In genomic region chr9:50856341-50857081, GRCm38 (mm10) we compare ENCODE assay signal across 8 mouse cellular contexts. TPM values are rescaled to one million over a fixed set of nuclear protein-coding genes. Genes with fewer than 3 reads are reported as not detected.
DNase-seq lines count a peak whose midpoint lies in the region; ATAC-seq and TF ChIP-seq lines count a peak whose summit lies in the region.

No protein-coding gene starts in this region.

- peak; percentile 87 for DNase-seq in c-Kit-positive CD71-positive TER-119-positive erythroid progenitor cells, embryonic 14.5 days (ENCODE audit: low spot score)
- DNase-seq in heart, postnatal 0 days (ENCODE audit: low spot score) = peak; percentile 70
- peak; percentile 97 for DNase-seq in kidney, postnatal 4 days
- DNase-seq in stomach, postnatal 0 days (ENCODE audit: low spot score) = peak; percentile 94

- peaks cover 25% of the 10 kb centered on the region for H3K36me3 ChIP-seq in E14TG2a.4 (ENCODE audit: insufficient read depth, low read length)
- H3K36me3 ChIP-seq in forebrain, embryonic 12.5 days (replicated peaks) = peaks cover 25% of the 10 kb centered on the region
- H3K36me3 ChIP-seq in heart, postnatal 0 days (replicated peaks; ENCODE audit: control insufficient read depth, insufficient read depth, low read length) = peaks cover 23% of the 10 kb centered on the region
- H3K36me3 ChIP-seq in liver, embryonic 16.5 days (ENCODE audit: control insufficient read depth, insufficient read depth) = peaks cover 26% of the 10 kb centered on the region
- H3K36me3 ChIP-seq in neural tube, embryonic 12.5 days = peaks cover 24% of the 10 kb centered on the region
- H3K36me3 ChIP-seq in stomach, postnatal 0 days (ENCODE audit: control insufficient read depth, insufficient read depth, low read length) = peaks cover 11% of the 10 kb centered on the region

- H3K27ac ChIP-seq in forebrain, embryonic 12.5 days = peak overlapping the region; percentile 76
- H3K27ac ChIP-seq in heart, postnatal 0 days (ENCODE audit: low read depth) = peak overlapping the region; percentile 61
- H3K27ac ChIP-seq in liver, embryonic 16.5 days (ENCODE audit: low read length) = peak overlapping the region; percentile 94
- peak overlapping the region; percentile 32; the same call in 1 of the 2 replicates for H3K27ac ChIP-seq in neural tube, embryonic 12.5 days
- peak overlapping the region; percentile 82 for H3K27ac ChIP-seq in stomach, postnatal 0 days (replicated peaks)

- ATAC-seq in forebrain, embryonic 12.5 days (ENCODE audit: low FRiP score) = peak; percentile 93
- peak; percentile 94 for ATAC-seq in heart, postnatal 0 days (ENCODE audit: insufficient read depth, low read depth)
- peak; percentile 71 for ATAC-seq in liver, embryonic 16.5 days (ENCODE audit: low read depth)
- ATAC-seq in neural tube, embryonic 12.5 days (ENCODE audit: low FRiP score, low read depth) = peak; percentile 94
- ATAC-seq in stomach, postnatal 0 days (ENCODE audit: low FRiP score, low TSS enrichment) = peak; percentile 93

- no peaks in the 10 kb centered on the region for H3K27me3 ChIP-seq in E14TG2a.4 (ENCODE audit: insufficient read depth, low read length)
- 0 out of 2 replicates have a peak, but pooled peaks cover 4% of the 10 kb centered on the region for H3K27me3 ChIP-seq in forebrain, embryonic 12.5 days
- no peaks in the 10 kb centered on the region for H3K27me3 ChIP-seq in heart, postnatal 0 days (ENCODE audit: control insufficient read depth, insufficient read depth, low read length)
- H3K27me3 ChIP-seq in liver, embryonic 16.5 days (ENCODE audit: control insufficient read depth, insufficient read depth, low read depth, low read length) = no peaks in the 10 kb centered on the region
- no peaks in the 10 kb centered on the region for H3K27me3 ChIP-seq in neural tube, embryonic 12.5 days (replicated peaks)
- no peaks in the 10 kb centered on the region for H3K27me3 ChIP-seq in stomach, postnatal 0 days (ENCODE audit: control insufficient read depth, insufficient read depth, low read length)

- TF ChIP-seq EP300 in heart, postnatal 0 days (IDR thresholded peaks at IDR 0.05; ENCODE audit: low read depth) = no peak
- TF ChIP-seq EP300 in stomach, postnatal 0 days (optimal IDR thresholded peaks at IDR 0.05) = no peak

- no peaks in the 10 kb centered on the region for H3K9me3 ChIP-seq in E14TG2a.4 (ENCODE audit: low read length)
- no peaks in the 10 kb centered on the region for H3K9me3 ChIP-seq in forebrain, embryonic 12.5 days
- H3K9me3 ChIP-seq in heart, postnatal 0 days (replicated peaks; ENCODE audit: control insufficient read depth, low read length) = no peaks in the 10 kb centered on the region
- no peaks in the 10 kb centered on the region for H3K9me3 ChIP-seq in liver, embryonic 16.5 days (replicated peaks; ENCODE audit: control insufficient read depth, low read length)
- no peaks in the 10 kb centered on the region for H3K9me3 ChIP-seq in neural tube, embryonic 12.5 days
- no peaks in the 10 kb centered on the region for H3K9me3 ChIP-seq in stomach, postnatal 0 days (ENCODE audit: control insufficient read depth, low read length)

- peak overlapping the region; percentile 90 for H3K9ac ChIP-seq in forebrain, embryonic 12.5 days
- peak overlapping the region; percentile 61 for H3K9ac ChIP-seq in heart, postnatal 0 days (replicated peaks; ENCODE audit: low read depth, low read length)
- H3K9ac ChIP-seq in liver, embryonic 16.5 days (ENCODE audit: low read depth, low read length) = peak overlapping the region; percentile 91
- H3K9ac ChIP-seq in neural tube, embryonic 12.5 days = peak overlapping the region; percentile 86
- H3K9ac ChIP-seq in stomach, postnatal 0 days (ENCODE audit: low read length) = peak overlapping the region; percentile 76

- H3K4me2 ChIP-seq in forebrain, embryonic 12.5 days = peak overlapping the region; percentile 57
- H3K4me2 ChIP-seq in heart, postnatal 0 days (ENCODE audit: low read depth, low read length) = peak overlapping the region; percentile 94
- H3K4me2 ChIP-seq in liver, embryonic 16.5 days (ENCODE audit: low read depth, low read length) = peak overlapping the region; percentile 86
- H3K4me2 ChIP-seq in neural tube, embryonic 12.5 days (replicated peaks) = peak overlapping the region; percentile 72
- peak overlapping the region; percentile 87 for H3K4me2 ChIP-seq in stomach, postnatal 0 days (replicated peaks; ENCODE audit: low read depth)

- peak overlapping the region; percentile 88 for H3K4me3 ChIP-seq in E14TG2a.4 (replicated peaks; ENCODE audit: low read length)
- H3K4me3 ChIP-seq in forebrain, embryonic 12.5 days (replicated peaks) = peak overlapping the region; percentile 96
- H3K4me3 ChIP-seq in heart, postnatal 0 days (ENCODE audit: low read depth, low read length) = peak overlapping the region; percentile 85
- peak overlapping the region; percentile 95 for H3K4me3 ChIP-seq in liver, embryonic 16.5 days (ENCODE audit: low read depth, low read length)
- H3K4me3 ChIP-seq in neural tube, embryonic 12.5 days = peak overlapping the region; percentile 94
- peak overlapping the region; percentile 79 for H3K4me3 ChIP-seq in stomach, postnatal 0 days (ENCODE audit: low read depth, low read length)

- under 1% methylated on average over 45 of the region's 45 CpGs for WGBS in forebrain, embryonic 12.5 days
- 2% methylated on average over 45 of the region's 45 CpGs for WGBS in heart, postnatal 0 days
- WGBS in liver, embryonic 16.5 days (ENCODE audit: insufficient replicate concordance) = 1% methylated on average over 45 of the region's 45 CpGs
- 2% methylated on average over 45 of the region's 45 CpGs for WGBS in neural tube, embryonic 12.5 days
- WGBS in stomach, postnatal 0 days = under 1% methylated on average over 45 of the region's 45 CpGs

- no peak for TF ChIP-seq CTCF in E14TG2a.4 (conservative IDR thresholded peaks at IDR 0.05; ENCODE audit: low read length)
- no peak for TF ChIP-seq CTCF in heart, postnatal 0 days (IDR thresholded peaks at IDR 0.05; ENCODE audit: low read depth)
- no peak for TF ChIP-seq CTCF in stomach, postnatal 0 days (IDR thresholded peaks at IDR 0.05; ENCODE audit: low read depth)

- H3K4me1 ChIP-seq in E14TG2a.4 (replicated peaks; ENCODE audit: low read depth, low read length) = peaks cover 28% of the 10 kb centered on the region
- H3K4me1 ChIP-seq in forebrain, embryonic 12.5 days = peaks cover 23% of the 10 kb centered on the region
- peaks cover 14% of the 10 kb centered on the region for H3K4me1 ChIP-seq in heart, postnatal 0 days (ENCODE audit: control insufficient read depth, insufficient read depth)
- H3K4me1 ChIP-seq in liver, embryonic 16.5 days (ENCODE audit: control insufficient read depth, low read depth, low read length) = peaks cover 54% of the 10 kb centered on the region
- peaks cover 9% of the 10 kb centered on the region for H3K4me1 ChIP-seq in neural tube, embryonic 12.5 days
- H3K4me1 ChIP-seq in stomach, postnatal 0 days (replicated peaks; ENCODE audit: control insufficient read depth, insufficient read depth) = no peaks in the 10 kb centered on the region

RNA-seq across cellular contexts. Expression of gene Ppp2r1b, which starts 11.4 kb away (rescaled TPM):
- polyA plus RNA-seq in forebrain, embryonic 12.5 days (2016; fragmentation: Nextera tagmentation; extraction: Ambion mirVana) = 109 and 112 TPM in 2 replicates
- 7.5 and 15.3 TPM in 2 replicates for total RNA-seq in heart, postnatal 0 days (2014; rRNA removed; ENCODE audit: low replicate concordance)
- 15.3 and 17.8 TPM in 2 replicates for polyA plus RNA-seq in heart, postnatal 0 days (2015; fragmentation: Nextera tagmentation; extraction: Ambion mirVana)
- 59.4 and 63.0 TPM in 2 replicates for polyA plus RNA-seq in liver, embryonic 16.5 days (2015; fragmentation: Nextera tagmentation; extraction: Ambion mirVana)
- polyA plus RNA-seq in neural tube, embryonic 12.5 days (2016; fragmentation: Nextera tagmentation; extraction: Ambion mirVana) = 85.2 and 86.8 TPM in 2 replicates
- polyA plus RNA-seq in stomach, postnatal 0 days (2015; fragmentation: Nextera tagmentation; extraction: Ambion mirVana) = 32.6 and 33.2 TPM in 2 replicates

Comparison
In these comparisons a context has a peak if more than half of its experiments do, and no peak if none do; other contexts are left out.
1. Peak in every context shown above with its lines: DNase-seq, ATAC-seq, H3K4me3 ChIP-seq and H3K27ac ChIP-seq.
2. H3K27ac ChIP-seq: peak in every context shown above with its lines; median percentile 94 in liver, embryonic 16.5 days; 82 in stomach, postnatal 0 days; 76 in forebrain, embryonic 12.5 days; 61 in heart, postnatal 0 days; 32 in neural tube, embryonic 12.5 days.